Mouse (Mus musculus) embryo, embryonic 10 days (tissue): ENCODE data around the gene Csnk1g2.

Experiments used
- DNase-seq: peaks from one replicate; pipeline ENCODE4 v3.0.0-alpha.2; 2015; ENCODE audit warnings: low spot score

The Csnk1g2 gene

GRCm38 (mm10) chr10:80665459-80665858 is 42.8 kb downstream of the Csnk1g2 start:
- no peak for DNase-seq

GRCm38 (mm10) chr10:80665981-80666733 is 43.5 kb downstream of the Csnk1g2 start:
- DNase-seq, result no peak

- DNase-seq, result no peak
These were observed 44.3 kb downstream of the Csnk1g2 start for GRCm38 (mm10) chr10:80666837-80667412.

GRCm38 (mm10) chr10:80668614-80669013 is 46.0 kb downstream of the Csnk1g2 start:
- no peak for DNase-seq

GRCm38 (mm10) chr10:80669018-80669417 is 46.4 kb downstream of the Csnk1g2 start:
- DNase-seq, result no peak

GRCm38 (mm10) chr10:80669737-80670485 is 47.3 kb downstream of the Csnk1g2 start:
- no peak for DNase-seq

GRCm38 (mm10) chr10:80670531-80670930 is 47.9 kb downstream of the Csnk1g2 start:
- no peak for DNase-seq

- no peak for DNase-seq
These were observed 48.6 kb downstream of the Csnk1g2 start for GRCm38 (mm10) chr10:80671251-80671650.

GRCm38 (mm10) chr10:80671936-80672690 is 49.5 kb downstream of the Csnk1g2 start:
- no peak for DNase-seq

- DNase-seq, result no peak
These were observed 51.1 kb downstream of the Csnk1g2 start for GRCm38 (mm10) chr10:80673690-80674089.

- no peak for DNase-seq
These were observed 51.6 kb downstream of the Csnk1g2 start for GRCm38 (mm10) chr10:80674161-80674711.

GRCm38 (mm10) chr10:80674851-80675404 is 52.3 kb downstream of the Csnk1g2 start:
- DNase-seq, result no peak

- no peak for DNase-seq
These were observed 53.0 kb downstream of the Csnk1g2 start for GRCm38 (mm10) chr10:80675405-80676197.

GRCm38 (mm10) chr10:80676198-80676928 is 53.7 kb downstream of the Csnk1g2 start:
- DNase-seq, result peak; percentile 99

- no peak for DNase-seq
These were observed 54.7 kb downstream of the Csnk1g2 start for GRCm38 (mm10) chr10:80677128-80677875.

- no peak for DNase-seq
These were observed 55.4 kb downstream of the Csnk1g2 start, which contains the start of gene Mknk2 for GRCm38 (mm10) chr10:80677942-80678436. Gene Mknk2 (minus strand): TSS chr10:80678112.

- DNase-seq, result no peak
These were observed 56.2 kb downstream of the Csnk1g2 start for GRCm38 (mm10) chr10:80678601-80679377.

GRCm38 (mm10) chr10:80679556-80680259 is 57.1 kb downstream of the Csnk1g2 start:
- DNase-seq, result no peak
